22 mouse cellular contexts compared by ENCODE assay signal in the genomic region with DNA sequence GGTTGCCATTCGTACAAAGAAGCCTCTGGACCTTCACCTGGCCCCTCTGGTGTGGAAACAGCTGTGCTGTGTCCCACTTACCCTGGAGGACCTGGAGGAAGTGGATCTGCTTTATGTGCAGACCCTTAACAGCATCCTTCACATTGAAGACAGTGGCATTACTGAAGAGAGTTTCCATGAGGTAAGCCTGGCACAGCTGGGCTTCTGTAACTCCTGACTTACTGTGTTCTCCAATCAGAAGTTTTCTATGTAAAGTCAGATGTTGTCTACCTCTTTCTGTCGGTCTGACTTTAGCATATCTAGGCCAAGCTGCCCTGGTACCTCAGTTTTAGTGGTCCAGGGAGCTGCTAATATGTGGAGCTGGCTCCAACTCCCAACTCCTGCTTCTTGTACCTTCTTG. TPM values are rescaled to one million over a fixed set of nuclear protein-coding genes. Genes with fewer than 3 reads are reported as not detected.
DNase-seq lines count a peak whose midpoint lies in the region; ATAC-seq and TF ChIP-seq lines count a peak whose summit lies in the region.
"Had no signal": no experiment of that assay in that cellular context is flagged by ENCODE, and none has a peak within 500 bp of the region (broad histone marks: within the 10 kb centered on the region; RNA-seq: fewer than 3 reads in every experiment).

No protein-coding gene starts in this region.

- no peak for ATAC-seq in liver, embryonic 12.5 days
- ATAC-seq in liver, embryonic 11.5 days (replicated peaks; ENCODE audit: low FRiP score), result no peak
- ATAC-seq: CD4-positive, CD25-positive, alpha-beta regulatory T cell, adult 4 months; forebrain, embryonic 13.5 days; forebrain, embryonic 15.5 days; forebrain, postnatal 0 days had no signal

- H3K36me3 ChIP-seq in liver, embryonic 12.5 days, result peaks cover 94% of the 10 kb centered on the region
- peaks cover 29% of the 10 kb centered on the region for H3K36me3 ChIP-seq in liver, embryonic 11.5 days (ENCODE audit: control insufficient read depth, insufficient read depth, low read length)
- H3K36me3 ChIP-seq in thymus, adult 2 months (ENCODE audit: control insufficient read depth, insufficient read depth, low read length), result peaks cover 26% of the 10 kb centered on the region

- peak; percentile 78 for DNase-seq in heart, adult 11 months
- no peak for DNase-seq in heart, adult 8-10 months (ENCODE audit: low spot score)
- no peak for DNase-seq in liver, embryonic 11.5 days (ENCODE audit: low spot score)
- peak; percentile 13 for DNase-seq in thymus, postnatal 4 days
- DNase-seq in thymus, adult 2 months, result no peak
- DNase-seq: adrenal gland, adult 2 months; adrenal gland, postnatal 10 days; adrenal gland, postnatal 25 days; B cell, adult 2 months; cerebellum, adult 11 months; cerebellum, adult 18-20 months; cerebellum, adult 8-10 months; cerebellum, adult 9-11 months; cerebellum, postnatal 14 days; cerebellum, postnatal 36 days; forebrain, postnatal 0 days had no signal

- H3K9ac ChIP-seq in liver, embryonic 12.5 days, result no peak overlapping the region
- no peak overlapping the region for H3K9ac ChIP-seq in liver, embryonic 11.5 days (ENCODE audit: low read depth, low read length)
- H3K9ac ChIP-seq: embryonic facial prominence, embryonic 12.5 days; forebrain, embryonic 13.5 days; forebrain, embryonic 15.5 days; forebrain, postnatal 0 days had no signal

- H3K27ac ChIP-seq in liver, embryonic 12.5 days, result peak overlapping the region; percentile 1; the same call in 1 of the 2 replicates
- H3K27ac ChIP-seq in liver, embryonic 11.5 days (ENCODE audit: low read depth, low read length), result no peak overlapping the region
- H3K27ac ChIP-seq in thymus, adult 2 months (ENCODE audit: control insufficient read depth, insufficient read depth, low read length), result no peak overlapping the region
- H3K27ac ChIP-seq: embryonic facial prominence, embryonic 10.5 days; embryonic facial prominence, embryonic 12.5 days; forebrain, embryonic 13.5 days; forebrain, embryonic 15.5 days had no signal

- no peak for TF ChIP-seq CTCF in thymus, adult 2 months (IDR thresholded peaks at IDR 0.05; ENCODE audit: borderline replicate concordance, control insufficient read depth, extremely low read depth, insufficient read depth, low read length, poor library complexity)

- 77% methylated on average over 2 of the region's 2 CpGs for WGBS in liver, embryonic 12.5 days (ENCODE audit: insufficient replicate concordance)
- 88% methylated on average over 2 of the region's 2 CpGs for WGBS in liver, embryonic 11.5 days
- 79% methylated on average over 2 of the region's 2 CpGs for WGBS in thymus, adult 2 months

- no peaks in the 10 kb centered on the region for H3K27me3 ChIP-seq in liver, embryonic 12.5 days (replicated peaks)
- H3K27me3 ChIP-seq in liver, embryonic 11.5 days (replicated peaks; ENCODE audit: control insufficient read depth, insufficient read depth, low read length), result no peaks in the 10 kb centered on the region
- no peaks in the 10 kb centered on the region for H3K27me3 ChIP-seq in thymus, adult 2 months (ENCODE audit: control insufficient read depth, insufficient read depth, low read length)
- H3K27me3 ChIP-seq: embryonic facial prominence, embryonic 12.5 days; forebrain, embryonic 13.5 days; forebrain, embryonic 15.5 days had no signal

- peaks cover 48% of the 10 kb centered on the region for H3K4me1 ChIP-seq in liver, embryonic 12.5 days
- peaks cover 30% of the 10 kb centered on the region for H3K4me1 ChIP-seq in liver, embryonic 11.5 days (replicated peaks; ENCODE audit: control insufficient read depth, insufficient read depth, low read length)
- H3K4me1 ChIP-seq in thymus, adult 2 months (replicated peaks; ENCODE audit: control insufficient read depth, insufficient read depth, low read length), result peaks cover 26% of the 10 kb centered on the region
- H3K4me1 ChIP-seq: embryonic facial prominence, embryonic 12.5 days had no signal

- H3K4me3 ChIP-seq in liver, embryonic 12.5 days, result no peak overlapping the region
- no peak overlapping the region for H3K4me3 ChIP-seq in liver, embryonic 11.5 days (ENCODE audit: low read depth, low read length)
- H3K4me3 ChIP-seq in thymus, adult 2 months (ENCODE audit: control insufficient read depth, insufficient read depth, low read length), result no peak overlapping the region
- H3K4me3 ChIP-seq: embryonic facial prominence, embryonic 10.5 days; embryonic facial prominence, embryonic 12.5 days; forebrain, embryonic 13.5 days; forebrain, embryonic 15.5 days had no signal

- H3K9me3 ChIP-seq in liver, embryonic 12.5 days (replicated peaks), result no peaks in the 10 kb centered on the region
- H3K9me3 ChIP-seq in liver, embryonic 11.5 days (ENCODE audit: control insufficient read depth, low read length), result no peaks in the 10 kb centered on the region
- H3K9me3 ChIP-seq: embryonic facial prominence, embryonic 10.5 days; embryonic facial prominence, embryonic 12.5 days; forebrain, embryonic 13.5 days; forebrain, embryonic 15.5 days had no signal

- TF ChIP-seq POLR2A in thymus, adult 2 months (IDR thresholded peaks at IDR 0.05; ENCODE audit: control insufficient read depth, extremely low read depth, insufficient read depth, low read length, poor library complexity), result no peak

- no peak overlapping the region for H3K4me2 ChIP-seq in liver, embryonic 12.5 days
- no peak overlapping the region for H3K4me2 ChIP-seq in liver, embryonic 11.5 days
- H3K4me2 ChIP-seq: embryonic facial prominence, embryonic 12.5 days; forebrain, embryonic 13.5 days; forebrain, embryonic 15.5 days had no signal

RNA-seq across cellular contexts. Expression of a gene that starts 13.1 kb away (rescaled TPM):
- 10 to 100 TPM; 28.1 to 43.0 (median 31.0) TPM for total RNA-seq in heart, adult 8-10 months (2022)
- 0.64 and 0.77 TPM in 2 replicates for polyA plus RNA-seq in liver, embryonic 12.5 days (2016; fragmentation: Nextera tagmentation; extraction: Ambion mirVana)
- 1.3 and 1.5 TPM in 2 replicates for polyA plus RNA-seq in liver, embryonic 11.5 days (2014; fragmentation: Nextera tagmentation; extraction: Ambion mirVana)
- polyA plus RNA-seq in thymus, adult 2 months (2012; rRNA removed), result 7.6 and 10.2 TPM in 2 replicates

Comparison
In these comparisons a context has a peak if more than half of its experiments do, and no peak if none do; other contexts are left out.
1. DNase-seq: peak in heart, adult 11 months (single experiment) and thymus, postnatal 4 days (single experiment); none in heart, adult 8-10 months (single experiment), liver, embryonic 11.5 days (single experiment) and thymus, adult 2 months (single experiment).